Mouse (Mus musculus) G1E (cell line): Measurements from ENCODE around the gene Actn3.

ENCODE experiments used
- GATA1 ChIP-seq: IDR thresholded peaks from 2 replicates; pipeline ENCODE4 v1.6.1; 2012; ENCODE audit warnings: borderline replicate concordance, low read length, inconsistent platforms, mixed read lengths
- GATA2 ChIP-seq: IDR thresholded peaks from 2 replicates; pipeline ENCODE4 v1.6.1; 2012; ENCODE audit warnings: low read depth, low read length, inconsistent platforms, borderline replicate concordance

DNA sequence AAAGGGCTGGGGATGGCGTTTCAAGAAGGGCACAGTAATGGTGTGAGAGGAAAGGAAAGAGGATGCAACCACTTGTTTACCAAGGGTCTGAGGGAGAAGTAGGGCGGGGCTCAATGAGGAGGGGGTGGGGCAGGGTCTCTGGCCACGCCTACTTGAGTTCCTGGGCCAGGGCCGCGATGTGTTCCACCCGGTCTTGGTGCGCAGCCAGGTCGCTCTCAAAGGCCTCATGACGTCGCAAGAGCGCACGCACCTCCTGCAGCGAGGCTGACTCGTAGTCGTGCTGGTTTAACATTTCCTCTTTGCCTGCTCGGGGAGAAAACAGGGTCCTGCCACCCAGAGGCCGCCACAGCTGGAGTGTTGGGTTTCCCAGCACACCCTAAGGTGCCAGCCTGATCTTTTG is 12.6 kb downstream of the Actn3 start:
- TF ChIP-seq GATA1 (no peak), GATA2 (no peak)
